Mouse (Mus musculus) liver, adult 2 months (tissue): ENCODE data around the gene Hist2h2be.

Experiments
- CTCF ChIP-seq: fragments of 200-500 bp; IDR thresholded peaks from 2 replicates; pipeline ENCODE4 v1.5.1; 2011; ENCODE audit warnings: low read depth, low read length, control low read depth
- POLR2A ChIP-seq: fragments of 200-500 bp; IDR thresholded peaks from 2 replicates; pipeline ENCODE4 v1.6.1; 2011; ENCODE audit warnings: low read length, control low read depth; ENCODE audit not compliant: insufficient read depth; ENCODE audit errors: extremely low read depth

- TF ChIP-seq CTCF (no peak), POLR2A (no peak)
Observed at GRCm38 (mm10) chr3:96249034-96249345, 28.1 kb downstream of the Hist2h2be start.
